Mouse (Mus musculus): ENCODE results near the gene Morn5.

GRCm38 (mm10) chr2:36090853-36091741 lies 41.8 kb downstream of the Morn5 start:
- TF ChIP-seq CTCF (IDR thresholded peaks at IDR 0.05) (no peak), EP300 (IDR thresholded peaks at IDR 0.05) (no peak)
